Mouse (Mus musculus): ENCODE measurements around the gene Rab44. TPM values are rescaled to one million over a fixed set of nuclear protein-coding genes. Genes with fewer than 3 reads are reported as not detected.

Rab44 gene
- polyA plus RNA-seq, 1 experiment from 2014 or later, result 0.30 TPM

GRCm38 (mm10) chr17:29176391-29177267 is 62.7 kb downstream of the Rab44 start:
- Histone ChIP-seq H3K9ac (no peak overlapping the region), H3K27me3 (replicated peaks) (no peaks in the 10 kb centered on the region), H3K4me1 (peaks cover 12% of the 10 kb centered on the region), H3K4me2 (replicated peaks) (peak overlapping the region; percentile 27; the same call in 1 of the 2 replicates), H3K9me3 (no peaks in the 10 kb centered on the region), H3K36me3 (no peaks in the 10 kb centered on the region), H3K4me3 (no peak overlapping the region), H3K27ac (no peak overlapping the region)
- no peak for ATAC-seq (ENCODE audit: low FRiP score, low read depth)
- WGBS, result 21% methylated on average over 9 of the region's 9 CpGs

- WGBS, result 66% methylated on average over 9 of the region's 9 CpGs
- Histone ChIP-seq H3K27ac (no peak overlapping the region), H3K4me1 (peaks cover 12% of the 10 kb centered on the region), H3K9me3 (no peaks in the 10 kb centered on the region), H3K9ac (no peak overlapping the region), H3K4me2 (replicated peaks) (no peak overlapping the region), H3K4me3 (no peak overlapping the region), H3K36me3 (no peaks in the 10 kb centered on the region), H3K27me3 (replicated peaks) (no peaks in the 10 kb centered on the region)
- no peak for ATAC-seq (ENCODE audit: low FRiP score, low read depth)
Measured at GRCm38 (mm10) chr17:29178503-29179059, 64.6 kb downstream of the Rab44 start.

- Histone ChIP-seq H3K4me3 (no peak overlapping the region), H3K4me2 (replicated peaks) (no peak overlapping the region), H3K27ac (no peak overlapping the region), H3K27me3 (replicated peaks) (no peaks in the 10 kb centered on the region), H3K4me1 (peaks cover 12% of the 10 kb centered on the region), H3K9ac (no peak overlapping the region), H3K9me3 (no peaks in the 10 kb centered on the region), H3K36me3 (no peaks in the 10 kb centered on the region)
- ATAC-seq (ENCODE audit: low FRiP score, low read depth), result no peak
- WGBS, result 87% methylated on average over 6 of the region's 6 CpGs
Measured at GRCm38 (mm10) chr17:29179917-29180316, 66.0 kb downstream of the Rab44 start.

GRCm38 (mm10) chr17:29180406-29181127 is 66.6 kb downstream of the Rab44 start:
- peaks cover 16% of the 10 kb centered on the region for H3K4me1 ChIP-seq
- H3K36me3 ChIP-seq, result no peaks in the 10 kb centered on the region
- H3K27ac ChIP-seq, result no peak overlapping the region
- H3K27me3 ChIP-seq (replicated peaks), result no peaks in the 10 kb centered on the region
- no peak for ATAC-seq (ENCODE audit: low FRiP score, low read depth)
- no peaks in the 10 kb centered on the region for H3K9me3 ChIP-seq
- no peak overlapping the region for H3K9ac ChIP-seq
- WGBS, result 89% methylated on average over 4 of the region's 4 CpGs
- no peak overlapping the region for H3K4me2 ChIP-seq (replicated peaks)
- no peak overlapping the region for H3K4me3 ChIP-seq

GRCm38 (mm10) chr17:29181751-29182150 is 67.8 kb downstream of the Rab44 start:
- 88% methylated on average over 5 of the region's 5 CpGs for WGBS
- no peak for ATAC-seq (ENCODE audit: low FRiP score, low read depth)
- no peaks in the 10 kb centered on the region for H3K27me3 ChIP-seq (replicated peaks)
- no peak overlapping the region for H3K4me2 ChIP-seq (replicated peaks)
- no peaks in the 10 kb centered on the region for H3K36me3 ChIP-seq
- H3K9me3 ChIP-seq, result no peaks in the 10 kb centered on the region
- no peak overlapping the region for H3K9ac ChIP-seq
- no peak overlapping the region for H3K27ac ChIP-seq
- H3K4me1 ChIP-seq, result peaks cover 15% of the 10 kb centered on the region
- H3K4me3 ChIP-seq, result no peak overlapping the region

GRCm38 (mm10) chr17:29183162-29183561 is 69.2 kb downstream of the Rab44 start:
- H3K9me3 ChIP-seq, result no peaks in the 10 kb centered on the region
- H3K36me3 ChIP-seq, result no peaks in the 10 kb centered on the region
- H3K4me2 ChIP-seq (replicated peaks), result no peak overlapping the region
- H3K4me1 ChIP-seq, result peaks cover 25% of the 10 kb centered on the region
- H3K27ac ChIP-seq, result no peak overlapping the region
- H3K4me3 ChIP-seq, result no peak overlapping the region
- H3K27me3 ChIP-seq (replicated peaks), result no peaks in the 10 kb centered on the region
- WGBS, result 69% methylated on average over 11 of the region's 11 CpGs
- ATAC-seq (ENCODE audit: low FRiP score, low read depth), result no peak
- no peak overlapping the region for H3K9ac ChIP-seq

- no peak for ATAC-seq (ENCODE audit: low FRiP score, low read depth)
- no peak overlapping the region for H3K27ac ChIP-seq
- 50% methylated on average over 7 of the region's 7 CpGs for WGBS
Measured at GRCm38 (mm10) chr17:29185376-29186046, 71.6 kb downstream of the Rab44 start.

GRCm38 (mm10) chr17:29186989-29187859 is 73.3 kb downstream of the Rab44 start:
- Histone ChIP-seq H3K9me3 (no peaks in the 10 kb centered on the region), H3K9ac (no peak overlapping the region), H3K36me3 (no peaks in the 10 kb centered on the region), H3K4me2 (replicated peaks) (no peak overlapping the region), H3K27me3 (replicated peaks) (no peaks in the 10 kb centered on the region), H3K4me3 (no peak overlapping the region), H3K27ac (no peak overlapping the region), H3K4me1 (peaks cover 31% of the 10 kb centered on the region)
- ATAC-seq (ENCODE audit: low FRiP score, low read depth), result no peak
- WGBS, result 16% methylated on average over 10 of the region's 10 CpGs

More at GRCm38 (mm10) chr17:29185376-29186046, 71.6 kb downstream of the Rab44 start:
- Histone ChIP-seq H3K27me3 (replicated peaks) (no peaks in the 10 kb centered on the region), H3K4me2 (replicated peaks) (no peak overlapping the region), H3K9ac (no peak overlapping the region), H3K36me3 (no peaks in the 10 kb centered on the region), H3K4me1 (peaks cover 31% of the 10 kb centered on the region), H3K4me3 (no peak overlapping the region), H3K9me3 (no peaks in the 10 kb centered on the region)

- no peak overlapping the region for H3K4me3 ChIP-seq
- WGBS, result 8% methylated on average over 12 of the region's 12 CpGs
- H3K27ac ChIP-seq, result no peak overlapping the region
- peak overlapping the region; percentile 39 for H3K4me2 ChIP-seq (replicated peaks)
- no peak overlapping the region for H3K9ac ChIP-seq
- no peaks in the 10 kb centered on the region for H3K36me3 ChIP-seq
- H3K27me3 ChIP-seq (replicated peaks), result no peaks in the 10 kb centered on the region
- peaks cover 31% of the 10 kb centered on the region for H3K4me1 ChIP-seq
- 0 out of 2 replicates have a peak, but pooled peaks have one; percentile 29 for ATAC-seq (ENCODE audit: low FRiP score, low read depth)
- no peaks in the 10 kb centered on the region for H3K9me3 ChIP-seq
Measured at GRCm38 (mm10) chr17:29188989-29189388, 75.0 kb downstream of the Rab44 start.

- Histone ChIP-seq H3K4me3 (no peak overlapping the region), H3K27ac (no peak overlapping the region), H3K36me3 (no peaks in the 10 kb centered on the region), H3K9me3 (no peaks in the 10 kb centered on the region), H3K27me3 (replicated peaks) (no peaks in the 10 kb centered on the region), H3K9ac (no peak overlapping the region), H3K4me1 (peaks cover 8% of the 10 kb centered on the region), H3K4me2 (replicated peaks) (no peak overlapping the region)
- 22% methylated on average over 4 of the region's 4 CpGs for WGBS
- ATAC-seq (ENCODE audit: low FRiP score, low read depth), result no peak
Measured at GRCm38 (mm10) chr17:29195579-29195978, 81.6 kb downstream of the Rab44 start.
